Comparison of ENCODE assay signal across 8 mouse cellular contexts in the genomic region with DNA sequence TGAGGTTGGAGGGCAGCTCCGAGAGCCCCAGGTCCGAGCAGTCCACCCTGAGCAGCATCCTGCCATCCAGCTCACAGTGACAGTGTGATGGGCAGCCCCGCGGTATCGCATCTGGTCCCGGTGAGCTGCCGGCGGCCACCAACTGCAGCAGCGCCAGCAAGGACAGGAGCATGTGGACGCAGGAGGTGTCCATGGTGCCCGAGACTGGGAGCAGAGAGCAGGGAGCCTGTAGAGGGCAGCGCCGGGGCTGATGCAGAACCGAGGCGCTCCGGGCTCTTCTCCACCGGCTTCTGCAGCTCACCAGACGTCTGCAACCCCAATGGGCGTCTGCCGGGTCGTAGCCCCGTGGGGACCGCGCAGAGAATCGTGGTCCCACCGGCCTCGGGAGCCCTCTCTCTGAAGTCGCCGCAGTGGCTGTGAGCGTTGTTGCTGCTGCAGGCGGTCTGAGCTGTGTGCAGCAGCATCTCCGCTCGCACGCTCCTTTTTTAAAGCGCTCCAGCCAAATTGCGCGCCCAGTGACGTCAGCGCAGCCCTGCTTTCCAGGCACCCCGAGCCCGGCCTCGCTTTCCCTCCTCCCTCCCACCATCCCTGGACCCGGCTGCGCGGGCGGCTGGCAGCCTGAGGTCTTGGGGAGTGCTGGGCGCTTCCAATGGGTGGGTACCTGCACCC. TPM values are rescaled to one million over a fixed set of nuclear protein-coding genes. Genes with fewer than 3 reads are reported as not detected.
DNase-seq lines count a peak whose midpoint lies in the region; ATAC-seq and TF ChIP-seq lines count a peak whose summit lies in the region.

A gene (minus strand): TSS at position 480 of the 669 bp plus-strand sequence.

- peaks cover 51% of the 10 kb centered on the region for H3K27me3 ChIP-seq in erythroblast, embryonic 14.5 days (ENCODE audit: control insufficient read depth)
- peaks cover 10% of the 10 kb centered on the region for H3K27me3 ChIP-seq in kidney, adult 2 months (replicated peaks; ENCODE audit: control insufficient read depth, insufficient read depth, low read length)
- peaks cover 66% of the 10 kb centered on the region for H3K27me3 ChIP-seq in limb, embryonic 12.5 days
- H3K27me3 ChIP-seq in midbrain, embryonic 12.5 days, result peaks cover 52% of the 10 kb centered on the region
- H3K27me3 ChIP-seq in stomach, postnatal 0 days (ENCODE audit: control insufficient read depth, insufficient read depth, low read length), result peaks cover 15% of the 10 kb centered on the region

- TF ChIP-seq EP300 in stomach, postnatal 0 days (optimal IDR thresholded peaks at IDR 0.05), result no peak

- peak within 1 kb of the TSS; percentile 53 for H3K9ac ChIP-seq in limb, embryonic 12.5 days (replicated peaks)
- H3K9ac ChIP-seq in midbrain, embryonic 12.5 days (replicated peaks), result peak within 1 kb of the TSS; percentile 50
- 0 out of 2 replicates have a peak within 1 kb of the TSS, but pooled peaks have one; percentile 27 for H3K9ac ChIP-seq in stomach, postnatal 0 days (ENCODE audit: low read length)

- peak within 1 kb of the TSS; percentile 98 for H3K4me2 ChIP-seq in limb, embryonic 12.5 days
- H3K4me2 ChIP-seq in midbrain, embryonic 12.5 days (replicated peaks), result peak within 1 kb of the TSS; percentile 99
- H3K4me2 ChIP-seq in stomach, postnatal 0 days (replicated peaks; ENCODE audit: low read depth), result peak within 1 kb of the TSS; percentile 77

- WGBS in kidney, adult 2 months, result under 1% methylated on average over 47 of the region's 47 CpGs
- WGBS in limb, embryonic 12.5 days, result under 1% methylated on average over 47 of the region's 47 CpGs
- under 1% methylated on average over 46 of the region's 47 CpGs for WGBS in midbrain, embryonic 12.5 days
- under 1% methylated on average over 44 of the region's 47 CpGs for WGBS in stomach, postnatal 0 days

- H3K36me3 ChIP-seq in erythroblast, embryonic 14.5 days (ENCODE audit: control insufficient read depth), result no peaks in the 10 kb centered on the region
- H3K36me3 ChIP-seq in kidney, adult 2 months (ENCODE audit: control insufficient read depth, insufficient read depth, low read length), result no peaks in the 10 kb centered on the region
- H3K36me3 ChIP-seq in limb, embryonic 12.5 days, result no peaks in the 10 kb centered on the region
- H3K36me3 ChIP-seq in midbrain, embryonic 12.5 days, result no peaks in the 10 kb centered on the region
- no peaks in the 10 kb centered on the region for H3K36me3 ChIP-seq in stomach, postnatal 0 days (ENCODE audit: control insufficient read depth, insufficient read depth, low read length)

- no peak for TF ChIP-seq POLR2A in kidney, adult 2 months (IDR thresholded peaks at IDR 0.05; ENCODE audit: low read depth, low read length)

- H3K27ac ChIP-seq in kidney, adult 2 months (ENCODE audit: insufficient read depth, low read depth, low read length), result no peak within 1 kb of the TSS
- H3K27ac ChIP-seq in limb, embryonic 12.5 days, result 0 out of 2 replicates have a peak within 1 kb of the TSS, but pooled peaks have one; percentile 29
- no peak within 1 kb of the TSS for H3K27ac ChIP-seq in midbrain, embryonic 12.5 days (replicated peaks)
- no peak within 1 kb of the TSS for H3K27ac ChIP-seq in stomach, postnatal 0 days (replicated peaks)

- peak; percentile 73 to 76 for DNase-seq in cerebellum, postnatal 36 days
- DNase-seq in heart, adult 18-20 months, result peak; percentile 26 to 28
- DNase-seq in kidney, adult 2 months, result peak; percentile 51
- peak; percentile 73 for DNase-seq in stomach, postnatal 0 days (ENCODE audit: low spot score)

- 0 out of 2 replicates have a peak, but pooled peaks have one; percentile 16 for TF ChIP-seq CTCF in kidney, adult 2 months (conservative IDR thresholded peaks at IDR 0.05; ENCODE audit: insufficient read depth, insufficient read length, low read depth, low read length)
- TF ChIP-seq CTCF in stomach, postnatal 0 days (IDR thresholded peaks at IDR 0.05; ENCODE audit: low read depth), result peak; percentile 57

- no peak for ATAC-seq in erythroblast, adult 5-6 weeks (replicated peaks; ENCODE audit: low FRiP score, poor library complexity, severe bottlenecking)
- ATAC-seq in limb, embryonic 12.5 days (ENCODE audit: insufficient number of reproducible peaks, insufficient read depth, low FRiP score, low TSS enrichment, low read depth), result peak; percentile 77
- ATAC-seq in midbrain, embryonic 12.5 days (ENCODE audit: low FRiP score, low read depth), result peak; percentile 85
- peak; percentile 78 for ATAC-seq in stomach, postnatal 0 days (ENCODE audit: low FRiP score, low TSS enrichment)

- no peaks in the 10 kb centered on the region for H3K9me3 ChIP-seq in erythroblast, embryonic 14.5 days (ENCODE audit: control insufficient read depth, low read length)
- no peaks in the 10 kb centered on the region for H3K9me3 ChIP-seq in limb, embryonic 12.5 days
- no peaks in the 10 kb centered on the region for H3K9me3 ChIP-seq in midbrain, embryonic 12.5 days
- H3K9me3 ChIP-seq in stomach, postnatal 0 days (ENCODE audit: control insufficient read depth, low read length), result no peaks in the 10 kb centered on the region

- no peaks in the 10 kb centered on the region; the same call in 1 of the 2 replicates for H3K4me1 ChIP-seq in erythroblast, embryonic 14.5 days (ENCODE audit: control insufficient read depth)
- no peaks in the 10 kb centered on the region for H3K4me1 ChIP-seq in kidney, adult 2 months (ENCODE audit: control insufficient read depth, insufficient read depth, low read length)
- H3K4me1 ChIP-seq in limb, embryonic 12.5 days (replicated peaks), result peaks cover 32% of the 10 kb centered on the region
- peaks cover 27% of the 10 kb centered on the region for H3K4me1 ChIP-seq in midbrain, embryonic 12.5 days
- no peaks in the 10 kb centered on the region for H3K4me1 ChIP-seq in stomach, postnatal 0 days (replicated peaks; ENCODE audit: control insufficient read depth, insufficient read depth)

- H3K4me3 ChIP-seq in erythroblast, embryonic 14.5 days (replicated peaks), result peak within 1 kb of the TSS; percentile 46
- H3K4me3 ChIP-seq in kidney, adult 2 months (ENCODE audit: insufficient read depth, low read depth, low read length), result peak within 1 kb of the TSS; percentile 0; the same call in 1 of the 2 replicates
- H3K4me3 ChIP-seq in limb, embryonic 12.5 days (replicated peaks), result peak within 1 kb of the TSS; percentile 55
- peak within 1 kb of the TSS; percentile 54 for H3K4me3 ChIP-seq in midbrain, embryonic 12.5 days
- peak within 1 kb of the TSS; percentile 45 for H3K4me3 ChIP-seq in stomach, postnatal 0 days (ENCODE audit: low read depth, low read length)

RNA-seq across cellular contexts. Expression of the gene that starts here (rescaled TPM):
- not detected in 2 replicates for polyA plus RNA-seq in erythroblast, embryonic 14.5 days (2012)
- total RNA-seq in erythroblast, adult 5-6 weeks (2015; ENCODE audit: low replicate concordance), result not detected in 2 replicates
- not detected in 2 replicates for total RNA-seq in erythroblast, adult 5-6 weeks (2017; ENCODE audit: low replicate concordance)
- total RNA-seq in heart, adult 18-20 months (2021), result under 1 TPM; 0.08 to 0.20 TPM
- 0.58 and 0.97 TPM in 2 replicates for polyA plus RNA-seq in kidney, adult 2 months (2012; rRNA removed)
- 6.6 and 8.9 TPM in 2 replicates for polyA plus RNA-seq in limb, embryonic 12.5 days (2016; fragmentation: Nextera tagmentation; extraction: Ambion mirVana)
- polyA plus RNA-seq in midbrain, embryonic 12.5 days (2016; fragmentation: Nextera tagmentation; extraction: Ambion mirVana), result 3.3 and 3.8 TPM in 2 replicates
- polyA plus RNA-seq in stomach, postnatal 0 days (2015; fragmentation: Nextera tagmentation; extraction: Ambion mirVana), result 2.4 and 2.9 TPM in 2 replicates

Comparison
In these comparisons a context has a peak if more than half of its experiments do, and no peak if none do; other contexts are left out.
1. Peak in DNase-seq in heart, adult 18-20 months; RNA of the gene not detected or under 1 TPM.
2. Peak in DNase-seq and H3K4me3 ChIP-seq in kidney, adult 2 months; RNA of the gene not detected or under 1 TPM.
3. H3K4me3 ChIP-seq: peak in every context shown above with its lines; median percentile 55 in limb, embryonic 12.5 days; 54 in midbrain, embryonic 12.5 days; 46 in erythroblast, embryonic 14.5 days; 45 in stomach, postnatal 0 days; 0 in kidney, adult 2 months.